Mouse (Mus musculus) hindbrain, embryonic 15.5 days (tissue): ENCODE measurements at regions not wholly inside any gene's neighbourhood (a gene's known extent, or its start where the extent isn't known, plus 50 kb on each side); places are given as distances from the start of the nearest gene placed in this dataset.

Experiments
- ATAC-seq: fragments of 200-750 bp; cut with Nextera tagmentation; 2 replicates; pipeline ENCODE4 v1.8.0; 2017; ENCODE audit warnings: low read depth, moderate number of reproducible peaks, moderate TSS enrichment; ENCODE audit not compliant: low FRiP score
- H3K27ac ChIP-seq: fragments of 300-500 bp; sonication (generic); replicated peaks from 2 replicates; pipeline ENCODE4 v1.5.1; 2015; ENCODE audit warnings: mild to moderate bottlenecking, inconsistent platforms
- H3K27me3 ChIP-seq: fragments of 300-500 bp; sonication (generic); 2 replicates; pipeline ENCODE4 v1.6.1; 2015; ENCODE audit warnings: control low read depth, inconsistent platforms
- H3K36me3 ChIP-seq: fragments of 300-500 bp; sonication (generic); 2 replicates; pipeline ENCODE4 v1.6.1; 2015; ENCODE audit warnings: control low read depth, inconsistent platforms
- H3K4me1 ChIP-seq: fragments of 300-500 bp; sonication (generic); replicated peaks from 2 replicates; pipeline ENCODE4 v1.6.1; 2015; ENCODE audit warnings: control low read depth, inconsistent platforms
- H3K4me2 ChIP-seq: fragments of 300-500 bp; sonication (generic); 2 replicates; pipeline ENCODE4 v1.6.1; 2015; ENCODE audit warnings: moderate library complexity, mild to moderate bottlenecking, inconsistent platforms
- H3K4me3 ChIP-seq: fragments of 300-500 bp; sonication (generic); 2 replicates; pipeline ENCODE4 v1.5.1; 2015; ENCODE audit warnings: mild to moderate bottlenecking, inconsistent platforms
- H3K9ac ChIP-seq: fragments of 300-500 bp; sonication (generic); 2 replicates; pipeline ENCODE4 v1.6.1; 2015; ENCODE audit warnings: inconsistent platforms
- H3K9me3 ChIP-seq: fragments of 300-500 bp; sonication (generic); 2 replicates; pipeline ENCODE4 v1.6.1; 2016; ENCODE audit warnings: control low read depth, inconsistent platforms
- WGBS: fragments of 180-500 bp; shearing (Covaris S2); methylation state at CpG from one replicate; pipeline ENCODE4 v1.1.7; 2015; 5-methylcytosine and 5-hydroxymethylcytosine counted together

- H3K4me2 ChIP-seq, result no peak overlapping the region
- H3K36me3 ChIP-seq, result no peaks in the 10 kb centered on the region
- H3K27ac ChIP-seq, result peak overlapping the region; percentile 59; the same call in 1 of the 2 replicates
- H3K27me3 ChIP-seq, result no peaks in the 10 kb centered on the region
- H3K9ac ChIP-seq, result no peak overlapping the region
- H3K9me3 ChIP-seq, result no peaks in the 10 kb centered on the region
- ATAC-seq, result peak; percentile 59; the same call in 1 of the 2 replicates
- no peak overlapping the region for H3K4me3 ChIP-seq
- H3K4me1 ChIP-seq, result peaks cover 18% of the 10 kb centered on the region
- WGBS, result 19% methylated on average over 6 of the region's 6 CpGs
Observed at GRCm38 (mm10) chr8:86204421-86205229, 363.9 kb downstream of the Phkb start.

- Histone ChIP-seq H3K4me2 (no peak overlapping the region), H3K9me3 (no peaks in the 10 kb centered on the region), H3K4me1 (peaks cover 18% of the 10 kb centered on the region), H3K36me3 (no peaks in the 10 kb centered on the region), H3K27ac (0 out of 2 replicates have a peak overlapping the region, but pooled peaks have one; percentile 4), H3K27me3 (no peaks in the 10 kb centered on the region), H3K4me3 (no peak overlapping the region), H3K9ac (no peak overlapping the region)
- ATAC-seq, result no peak
- 41% methylated on average over 9 of the region's 9 CpGs for WGBS
Observed at GRCm38 (mm10) chr8:86203107-86203506, 362.3 kb downstream of the Phkb start.

GRCm38 (mm10) chr8:86201830-86202229, 361.1 kb downstream of the Phkb start:
- 85% methylated on average over 4 of the region's 4 CpGs for WGBS

GRCm38 (mm10) chr8:86192262-86192661, 351.5 kb downstream of the Phkb start:
- Histone ChIP-seq H3K27me3 (no peaks in the 10 kb centered on the region), H3K4me3 (no peak overlapping the region), H3K27ac (no peak overlapping the region), H3K4me2 (no peak overlapping the region), H3K9me3 (no peaks in the 10 kb centered on the region), H3K36me3 (no peaks in the 10 kb centered on the region), H3K4me1 (no peaks in the 10 kb centered on the region), H3K9ac (no peak overlapping the region)
- ATAC-seq, result no peak
- WGBS, result 81% methylated on average over 4 of the region's 4 CpGs

More at GRCm38 (mm10) chr8:86201830-86202229, 361.1 kb downstream of the Phkb start:
- ATAC-seq, result no peak
- Histone ChIP-seq H3K36me3 (no peaks in the 10 kb centered on the region), H3K4me3 (no peak overlapping the region), H3K27ac (no peak overlapping the region), H3K9me3 (no peaks in the 10 kb centered on the region), H3K27me3 (no peaks in the 10 kb centered on the region), H3K9ac (no peak overlapping the region), H3K4me1 (peaks cover 18% of the 10 kb centered on the region), H3K4me2 (no peak overlapping the region)

GRCm38 (mm10) chr8:86184671-86185070, 343.9 kb downstream of the Phkb start:
- no peaks in the 10 kb centered on the region for H3K36me3 ChIP-seq
- no peaks in the 10 kb centered on the region for H3K4me1 ChIP-seq
- ATAC-seq, result no peak
- H3K27ac ChIP-seq, result no peak overlapping the region
- H3K4me2 ChIP-seq, result no peak overlapping the region
- H3K27me3 ChIP-seq, result no peaks in the 10 kb centered on the region
- no peak overlapping the region for H3K9ac ChIP-seq
- H3K9me3 ChIP-seq, result no peaks in the 10 kb centered on the region
- WGBS, result 89% methylated on average over 5 of the region's 5 CpGs
- no peak overlapping the region for H3K4me3 ChIP-seq

GRCm38 (mm10) chr8:86180793-86181192, 340.0 kb downstream of the Phkb start:
- WGBS, result 81% methylated on average over 3 of the region's 3 CpGs
- no peaks in the 10 kb centered on the region for H3K9me3 ChIP-seq
- no peak for ATAC-seq

GRCm38 (mm10) chr8:86170091-86170490, 329.3 kb downstream of the Phkb start:
- H3K4me1 ChIP-seq, result no peaks in the 10 kb centered on the region
- H3K27me3 ChIP-seq, result no peaks in the 10 kb centered on the region
- H3K9ac ChIP-seq, result no peak overlapping the region
- no peak overlapping the region for H3K4me2 ChIP-seq
- H3K9me3 ChIP-seq, result no peaks in the 10 kb centered on the region
- WGBS, result 93% methylated on average over 1 of the region's 1 CpGs
- no peaks in the 10 kb centered on the region for H3K36me3 ChIP-seq
- H3K4me3 ChIP-seq, result no peak overlapping the region
- no peak overlapping the region for H3K27ac ChIP-seq
- no peak for ATAC-seq

More at GRCm38 (mm10) chr8:86180793-86181192, 340.0 kb downstream of the Phkb start:
- no peak overlapping the region for H3K9ac ChIP-seq
- no peak overlapping the region for H3K4me2 ChIP-seq
- no peaks in the 10 kb centered on the region for H3K4me1 ChIP-seq
- no peaks in the 10 kb centered on the region for H3K27me3 ChIP-seq
- no peak overlapping the region for H3K4me3 ChIP-seq
- H3K36me3 ChIP-seq, result no peaks in the 10 kb centered on the region
- H3K27ac ChIP-seq, result no peak overlapping the region

- H3K4me1 ChIP-seq, result no peaks in the 10 kb centered on the region
- H3K4me2 ChIP-seq, result no peak overlapping the region
- 81% methylated on average over 2 of the region's 2 CpGs for WGBS
- no peak for ATAC-seq
- H3K36me3 ChIP-seq, result no peaks in the 10 kb centered on the region
- H3K9ac ChIP-seq, result no peak overlapping the region
- no peak overlapping the region for H3K27ac ChIP-seq
- H3K4me3 ChIP-seq, result no peak overlapping the region
- H3K9me3 ChIP-seq, result no peaks in the 10 kb centered on the region
- no peaks in the 10 kb centered on the region for H3K27me3 ChIP-seq
Observed at GRCm38 (mm10) chr8:86164818-86165217, 324.1 kb downstream of the Phkb start.

GRCm38 (mm10) chr8:86159074-86159783, 318.5 kb downstream of the Phkb start:
- no peak overlapping the region for H3K9ac ChIP-seq
- no peak overlapping the region for H3K4me2 ChIP-seq
- H3K36me3 ChIP-seq, result no peaks in the 10 kb centered on the region
- ATAC-seq, result no peak
- no peaks in the 10 kb centered on the region for H3K4me1 ChIP-seq
- no peaks in the 10 kb centered on the region for H3K27me3 ChIP-seq
- no peak overlapping the region for H3K4me3 ChIP-seq
- 76% methylated on average over 6 of the region's 6 CpGs for WGBS
- no peak overlapping the region for H3K27ac ChIP-seq
- no peaks in the 10 kb centered on the region for H3K9me3 ChIP-seq

GRCm38 (mm10) chr8:86147586-86147985, 306.8 kb downstream of the Phkb start:
- H3K4me1 ChIP-seq, result no peaks in the 10 kb centered on the region
- H3K4me3 ChIP-seq, result no peak overlapping the region
- H3K27me3 ChIP-seq, result no peaks in the 10 kb centered on the region
- WGBS, result 79% methylated on average over 6 of the region's 6 CpGs
- H3K9me3 ChIP-seq, result no peaks in the 10 kb centered on the region
- no peak overlapping the region for H3K4me2 ChIP-seq
- H3K27ac ChIP-seq, result no peak overlapping the region
- H3K36me3 ChIP-seq, result no peaks in the 10 kb centered on the region
- H3K9ac ChIP-seq, result no peak overlapping the region
- ATAC-seq, result no peak

- Histone ChIP-seq H3K4me3 (no peak overlapping the region), H3K36me3 (no peaks in the 10 kb centered on the region), H3K4me1 (no peaks in the 10 kb centered on the region), H3K27ac (no peak overlapping the region), H3K4me2 (no peak overlapping the region), H3K27me3 (no peaks in the 10 kb centered on the region), H3K9me3 (no peaks in the 10 kb centered on the region), H3K9ac (no peak overlapping the region)
- no peak for ATAC-seq
- WGBS, result 79% methylated on average over 2 of the region's 2 CpGs
Observed at GRCm38 (mm10) chr8:86125244-86125643, 284.5 kb downstream of the Phkb start.

- ATAC-seq, result no peak
- Histone ChIP-seq H3K27ac (no peak overlapping the region), H3K36me3 (no peaks in the 10 kb centered on the region), H3K9me3 (no peaks in the 10 kb centered on the region), H3K4me1 (no peaks in the 10 kb centered on the region), H3K4me2 (no peak overlapping the region), H3K4me3 (no peak overlapping the region), H3K9ac (no peak overlapping the region), H3K27me3 (no peaks in the 10 kb centered on the region)
- WGBS, result 89% methylated on average over 1 of the region's 1 CpGs
Observed at GRCm38 (mm10) chr8:86124655-86125054, 283.9 kb downstream of the Phkb start.
